Mouse (Mus musculus) forebrain, postnatal 0 days (tissue): ENCODE results near the gene Dctn2. TPM values are rescaled to one million over a fixed set of nuclear protein-coding genes. Genes with fewer than 3 reads are reported as not detected.

Experiments
- ATAC-seq: fragments of 200-750 bp; cut with Nextera tagmentation; 2 replicates; pipeline ENCODE4 v1.8.0; 2017; ENCODE audit warnings: mild to moderate bottlenecking, moderate library complexity
- DNase-seq: peaks from one replicate; pipeline ENCODE4 v3.0.0-alpha.2; 2015
- H3K27ac ChIP-seq: fragments of 300-500 bp; sonication (generic); 2 replicates; pipeline ENCODE4 v1.5.1; 2014; ENCODE audit warnings: low read depth, mild to moderate bottlenecking, antibody characterized with exemption, low read length, moderate library complexity, mixed read lengths
- H3K27me3 ChIP-seq: fragments of 300-500 bp; sonication (generic); 2 replicates; pipeline ENCODE4 v1.6.1; 2014; ENCODE audit warnings: mild to moderate bottlenecking, low read length, mixed read lengths; ENCODE audit not compliant: insufficient read depth
- H3K36me3 ChIP-seq: fragments of 300-500 bp; sonication (generic); 2 replicates; pipeline ENCODE4 v1.6.1; 2014; ENCODE audit warnings: mild to moderate bottlenecking, moderate library complexity; ENCODE audit not compliant: insufficient read depth
- H3K4me1 ChIP-seq: fragments of 300-500 bp; sonication (generic); 2 replicates; pipeline ENCODE4 v1.6.1; 2014; ENCODE audit warnings: antibody characterized with exemption; ENCODE audit not compliant: insufficient read depth
- H3K4me2 ChIP-seq: fragments of 300-500 bp; sonication (generic); 2 replicates; pipeline ENCODE4 v1.6.1; 2014; ENCODE audit warnings: low read depth, mild to moderate bottlenecking, moderate library complexity
- H3K4me3 ChIP-seq: fragments of 300-500 bp; sonication (generic); 2 replicates; pipeline ENCODE4 v1.5.1; 2014; ENCODE audit warnings: low read depth, low read length, mixed read lengths
- H3K9ac ChIP-seq: fragments of 300-500 bp; sonication (generic); 2 replicates; pipeline ENCODE4 v1.6.1; 2014; ENCODE audit warnings: mild to moderate bottlenecking
- H3K9me3 ChIP-seq: fragments of 300-500 bp; sonication (generic); 2 replicates; pipeline ENCODE4 v1.6.1; 2016; ENCODE audit warnings: low read length
- CTCF ChIP-seq: sonication (generic); IDR thresholded peaks from 2 replicates; pipeline ENCODE4 v1.5.1; 2016; ENCODE audit warnings: antibody characterized with exemption, control low read depth, low read depth
- WGBS: fragments of 180-500 bp; shearing (Covaris S2); extraction: QIAGEN DNeasy Blood & Tissue Kit; methylation state at CpG from one replicate; pipeline ENCODE4 v1.1.7; 2014; 5-methylcytosine and 5-hydroxymethylcytosine counted together
- polyA plus RNA-seq: library from polyadenylated mRNA; unstranded; fragments of >200 nt; fragmentation: Nextera tagmentation; extraction: Ambion mirVana; gene quantifications from 2 replicates; pipeline ENCODE4 v1.2.1, GENCODE M21; 2015
- total RNA-seq: library from RNA; depleted of rRNA; stranded (reverse); fragments of >200 nt; gene quantifications from 2 replicates; pipeline ENCODE4 v1.2.3, GENCODE M21; 2014

Gene Dctn2
- total and polyA plus RNA-seq, 2 experiments from 2014 or later: 272 to 332 TPM

DNA sequence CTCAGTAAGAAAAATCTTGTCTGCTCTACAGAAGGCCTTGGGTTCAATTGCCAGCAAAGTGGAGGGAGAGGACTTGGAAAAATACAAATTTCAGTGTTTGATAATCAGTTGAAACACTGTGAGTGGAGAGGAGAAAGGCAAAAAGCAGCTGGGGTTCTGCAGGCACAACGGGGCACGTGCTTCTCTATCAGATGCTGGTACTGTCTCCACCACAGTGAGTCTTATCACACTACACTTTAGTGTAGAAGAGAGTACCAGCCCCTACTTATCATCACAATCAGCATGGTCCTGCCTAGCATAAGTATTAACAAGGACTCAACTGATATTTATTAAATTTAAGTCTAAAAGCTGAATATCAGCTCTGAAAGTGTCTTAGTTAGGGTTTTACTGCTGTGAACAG, 51.1 kb downstream of the Dctn2 start:
- Histone ChIP-seq H3K36me3 (no peaks in the 10 kb centered on the region), H3K4me2 (no peak overlapping the region), H3K9me3 (no peaks in the 10 kb centered on the region), H3K27me3 (no peaks in the 10 kb centered on the region), H3K4me1 (no peaks in the 10 kb centered on the region; the same call in 1 of the 2 replicates), H3K9ac (no peak overlapping the region), H3K27ac (no peak overlapping the region), H3K4me3 (no peak overlapping the region)
- ATAC-seq (no peak), DNase-seq (no peak)
- WGBS: 71% methylated on average over 2 of the region's 2 CpGs
- TF ChIP-seq CTCF: no peak

GRCm38 (mm10) chr10:127318009-127318408, 51.8 kb downstream of the Dctn2 start:
- Histone ChIP-seq H3K9me3 (no peaks in the 10 kb centered on the region), H3K36me3 (no peaks in the 10 kb centered on the region), H3K4me1 (no peaks in the 10 kb centered on the region), H3K4me2 (no peak overlapping the region), H3K9ac (no peak overlapping the region), H3K4me3 (no peak overlapping the region), H3K27ac (no peak overlapping the region), H3K27me3 (no peaks in the 10 kb centered on the region)
- TF ChIP-seq CTCF: no peak
- WGBS: 44% methylated on average over 4 of the region's 4 CpGs
- ATAC-seq (no peak), DNase-seq (no peak)

- no peak for ATAC-seq
- WGBS: 79% methylated on average over 7 of the region's 7 CpGs
- no peak overlapping the region for H3K9ac ChIP-seq
These were observed 53.8 kb downstream of the Dctn2 start for GRCm38 (mm10) chr10:127319969-127320368.

DNA sequence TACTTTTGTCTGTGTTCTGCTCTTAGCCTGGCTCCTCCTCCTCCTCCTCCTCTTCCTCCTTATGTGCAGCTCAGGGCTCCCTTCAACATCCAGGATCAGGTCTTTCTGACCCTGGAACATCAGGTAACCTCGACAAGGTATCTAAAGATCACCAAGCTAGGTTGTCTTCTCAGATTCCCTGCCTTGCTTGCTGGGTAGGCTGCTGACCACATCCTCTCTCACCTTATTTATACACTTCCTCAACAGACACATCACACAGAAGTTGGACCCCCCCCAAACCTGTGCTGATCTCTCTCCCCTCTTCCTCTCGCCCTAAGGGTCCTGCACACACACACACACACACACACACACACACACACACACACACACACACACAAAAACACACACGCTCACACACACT, 55.5 kb downstream of the Dctn2 start, which contains the start of gene Arhgap9:
Arhgap9 (plus strand) TSS at position 344 of the 400 bp plus-strand sequence.
- H3K36me3 ChIP-seq: no peaks in the 10 kb centered on the region
- no peaks in the 10 kb centered on the region for H3K9me3 ChIP-seq
- H3K27me3 ChIP-seq: peaks cover 21% of the 10 kb centered on the region
- no peak within 1 kb of the TSS for H3K4me2 ChIP-seq
- DNase-seq (no peak), ATAC-seq (no peak)
- no peak within 1 kb of the TSS for H3K4me3 ChIP-seq
- H3K4me1 ChIP-seq: no peaks in the 10 kb centered on the region; the same call in 1 of the 2 replicates
- TF ChIP-seq CTCF: no peak
- no peak within 1 kb of the TSS for H3K9ac ChIP-seq
- no peak within 1 kb of the TSS for H3K27ac ChIP-seq
- WGBS: 82% methylated on average over 3 of the region's 3 CpGs

More at GRCm38 (mm10) chr10:127319969-127320368, 53.8 kb downstream of the Dctn2 start:
- H3K4me2 ChIP-seq: no peak overlapping the region
- no peak for TF ChIP-seq CTCF
- peaks cover 8% of the 10 kb centered on the region; the same call in 1 of the 2 replicates for H3K27me3 ChIP-seq
- H3K27ac ChIP-seq: no peak overlapping the region
- no peaks in the 10 kb centered on the region for H3K36me3 ChIP-seq
- DNase-seq: no peak
- no peaks in the 10 kb centered on the region for H3K9me3 ChIP-seq
- H3K4me3 ChIP-seq: no peak overlapping the region
- no peaks in the 10 kb centered on the region for H3K4me1 ChIP-seq

DNA sequence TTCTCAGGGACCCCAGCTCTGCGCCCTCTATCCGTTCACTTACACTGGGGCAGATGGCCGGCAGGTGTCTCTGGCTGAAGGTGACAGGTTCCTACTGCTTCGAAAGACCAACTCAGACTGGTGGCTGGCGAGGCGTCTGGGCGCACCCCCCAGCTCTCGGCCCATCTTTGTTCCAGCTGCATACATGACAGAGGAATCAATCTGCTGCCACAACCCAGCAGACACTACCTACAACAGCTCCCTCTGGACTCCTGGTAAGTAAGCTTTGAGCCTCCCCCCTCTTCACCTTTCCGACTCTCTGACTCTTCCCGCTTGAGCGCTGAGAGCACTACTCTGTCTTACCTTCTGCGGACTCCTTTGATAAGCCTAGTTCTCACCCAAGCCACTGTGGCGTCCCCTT, 56.0 kb downstream of the Dctn2 start:
- H3K9me3 ChIP-seq: no peaks in the 10 kb centered on the region
- no peak for DNase-seq
- no peaks in the 10 kb centered on the region for H3K36me3 ChIP-seq
- no peaks in the 10 kb centered on the region; the same call in 1 of the 2 replicates for H3K4me1 ChIP-seq
- H3K4me2 ChIP-seq: no peak overlapping the region
- TF ChIP-seq CTCF: no peak
- H3K4me3 ChIP-seq: no peak overlapping the region
- 70% methylated on average over 13 of the region's 13 CpGs for WGBS
- peaks cover 21% of the 10 kb centered on the region for H3K27me3 ChIP-seq
- ATAC-seq: no peak
- H3K9ac ChIP-seq: no peak overlapping the region
- H3K27ac ChIP-seq: no peak overlapping the region

- WGBS: 85% methylated on average over 4 of the region's 4 CpGs
- no peak overlapping the region for H3K27ac ChIP-seq
- no peaks in the 10 kb centered on the region for H3K9me3 ChIP-seq
- no peak for ATAC-seq
- H3K4me3 ChIP-seq: no peak overlapping the region
- no peak for TF ChIP-seq CTCF
- H3K9ac ChIP-seq: no peak overlapping the region
- H3K4me1 ChIP-seq: no peaks in the 10 kb centered on the region; the same call in 1 of the 2 replicates
- H3K4me2 ChIP-seq: no peak overlapping the region
- H3K36me3 ChIP-seq: no peaks in the 10 kb centered on the region
- H3K27me3 ChIP-seq: peaks cover 26% of the 10 kb centered on the region
- DNase-seq: no peak
These were observed 56.5 kb downstream of the Dctn2 start for GRCm38 (mm10) chr10:127322669-127323068.

DNA sequence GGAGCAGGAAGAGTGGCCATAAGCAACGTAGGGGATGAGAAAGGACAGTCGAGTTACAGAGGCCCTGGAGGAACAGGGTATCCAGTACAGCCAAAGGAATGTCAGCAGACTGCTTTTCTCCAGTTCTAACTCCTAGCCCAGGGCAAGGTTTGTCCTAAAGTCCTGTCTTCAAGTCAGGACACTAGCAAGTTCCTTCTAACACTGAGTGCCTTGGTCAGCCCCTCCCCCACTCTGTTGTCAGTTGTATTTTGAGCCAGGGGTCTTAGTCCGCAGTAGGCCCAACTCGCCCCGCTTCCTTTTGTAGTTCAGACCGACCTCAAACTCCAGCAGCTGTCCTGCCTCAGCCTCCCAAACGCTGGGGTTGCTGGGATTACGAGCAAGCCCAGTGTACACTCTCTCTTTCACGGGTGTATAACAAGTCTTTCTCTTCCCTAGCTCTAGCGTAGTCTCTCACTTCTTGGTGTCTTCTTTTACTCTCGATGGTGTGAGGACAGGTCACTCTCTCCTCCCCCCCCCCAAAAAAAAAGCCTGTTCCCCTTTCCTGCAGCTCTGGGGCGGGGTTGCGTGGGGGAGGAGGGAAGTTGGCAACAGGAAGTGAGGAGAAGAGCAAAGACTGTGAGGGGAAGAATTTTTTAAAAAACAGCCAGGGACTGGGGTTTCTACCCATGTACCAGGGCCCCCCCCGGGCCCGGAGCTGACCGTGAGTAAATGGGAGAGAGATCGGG, 57.1 kb downstream of the Dctn2 start:
- TF ChIP-seq CTCF: no peak
- ATAC-seq: no peak
- H3K4me3 ChIP-seq: no peak overlapping the region
- H3K27ac ChIP-seq: no peak overlapping the region
- WGBS: 73% methylated on average over 17 of the region's 17 CpGs
- DNase-seq: no peak
- no peak overlapping the region for H3K4me2 ChIP-seq
- no peaks in the 10 kb centered on the region for H3K36me3 ChIP-seq
- H3K27me3 ChIP-seq: peaks cover 32% of the 10 kb centered on the region
- no peak overlapping the region for H3K9ac ChIP-seq
- no peaks in the 10 kb centered on the region for H3K9me3 ChIP-seq
- no peaks in the 10 kb centered on the region; the same call in 1 of the 2 replicates for H3K4me1 ChIP-seq
